In genomic region chr5:67579725-67580633, GRCm38 (mm10) we compare ENCODE assay signal across 8 mouse cellular contexts. TPM values are rescaled to one million over a fixed set of nuclear protein-coding genes. Genes with fewer than 3 reads are reported as not detected.
DNase-seq lines count a peak whose midpoint lies in the region; ATAC-seq and TF ChIP-seq lines count a peak whose summit lies in the region.

No protein-coding gene starts in this region.

- peak; percentile 13 for DNase-seq in gastrocnemius, adult 18-20 months (ENCODE audit: low spot score)
- no peak for DNase-seq in gastrocnemius, postnatal 36 days
- peak in 1 of 3 experiments; percentile 0 for DNase-seq in liver, embryonic 14.5 days (ENCODE audit: low read depth in 3 of 3, low spot score in 3 of 3)
- DNase-seq in liver, embryonic 11.5 days (ENCODE audit: low spot score), result no peak
- peak; percentile 22 for DNase-seq in ES-E14 (ENCODE audit: low read depth, low spot score)
- DNase-seq in lung, postnatal 36 days, result peak; percentile 27
- no peak for DNase-seq in urinary bladder, postnatal 25 days (ENCODE audit: low spot score)
- DNase-seq in gastrocnemius, adult 8-10 months (ENCODE audit: low spot score in 2 of 2), result no peak

- H3K4me3 ChIP-seq in liver, embryonic 14.5 days (ENCODE audit: insufficient read depth in 1 of 2, low read depth in 2 of 2, low read length in 2 of 2), result no peak overlapping the region
- no peak overlapping the region for H3K4me3 ChIP-seq in liver, embryonic 11.5 days (ENCODE audit: low read depth, low read length)
- no peak overlapping the region for H3K4me3 ChIP-seq in ES-E14 (ENCODE audit: insufficient read depth in 1 of 2, low read depth in 1 of 2, low read length in 2 of 2, poor library complexity in 1 of 2, severe bottlenecking in 1 of 2)

- H3K9me3 ChIP-seq in liver, embryonic 14.5 days (ENCODE audit: control insufficient read depth, low read length), result no peaks in the 10 kb centered on the region
- H3K9me3 ChIP-seq in liver, embryonic 11.5 days (ENCODE audit: control insufficient read depth, low read length), result no peaks in the 10 kb centered on the region
- H3K9me3 ChIP-seq in ES-E14 (ENCODE audit: control insufficient read depth, insufficient read depth, low read depth, low read length), result no peaks in the 10 kb centered on the region

- ATAC-seq in liver, embryonic 14.5 days (ENCODE audit: insufficient read depth), result no peak
- ATAC-seq in liver, embryonic 11.5 days (replicated peaks; ENCODE audit: low FRiP score), result no peak

- H3K36me3 ChIP-seq in liver, embryonic 14.5 days (replicated peaks; ENCODE audit: control insufficient read depth, insufficient read depth, low read depth), result no peaks in the 10 kb centered on the region
- H3K36me3 ChIP-seq in liver, embryonic 11.5 days (ENCODE audit: control insufficient read depth, insufficient read depth, low read length), result no peaks in the 10 kb centered on the region
- no peaks in the 10 kb centered on the region for H3K36me3 ChIP-seq in ES-E14 (ENCODE audit: control insufficient read depth, insufficient read depth, low read length, poor library complexity, severe bottlenecking)

- WGBS in liver, embryonic 14.5 days (ENCODE audit: insufficient replicate concordance), result 36% methylated on average over 6 of the region's 6 CpGs
- 43% methylated on average over 6 of the region's 6 CpGs for WGBS in liver, embryonic 11.5 days

- H3K27ac ChIP-seq in liver, embryonic 14.5 days, result no peak overlapping the region
- H3K27ac ChIP-seq in liver, embryonic 11.5 days (ENCODE audit: low read depth, low read length), result no peak overlapping the region
- no peak overlapping the region for H3K27ac ChIP-seq in ES-E14 (ENCODE audit: insufficient read depth, low read depth, low read length, poor library complexity, severe bottlenecking)

- no peak overlapping the region for H3K4me2 ChIP-seq in liver, embryonic 14.5 days (ENCODE audit: low read depth)
- H3K4me2 ChIP-seq in liver, embryonic 11.5 days, result no peak overlapping the region

- no peaks in the 10 kb centered on the region for H3K27me3 ChIP-seq in liver, embryonic 14.5 days (ENCODE audit: control insufficient read depth, insufficient read depth, low read length)
- H3K27me3 ChIP-seq in liver, embryonic 11.5 days (replicated peaks; ENCODE audit: control insufficient read depth, insufficient read depth, low read length), result no peaks in the 10 kb centered on the region

- peak; percentile 10; the same call in 1 of the 2 replicates for TF ChIP-seq CTCF in liver, embryonic 14.5 days (IDR thresholded peaks at IDR 0.05; ENCODE audit: low read depth)

- in situ Hi-C loops in ES-E14 (cut with MboI; ENCODE audit: low sequenced_read_pairs in 2 of 2, unreplicated experiment in 2 of 2), result no loop called here

- TF ChIP-seq EP300 in liver, embryonic 14.5 days (IDR thresholded peaks at IDR 0.05; ENCODE audit: low read depth), result no peak

- intact Hi-C loops in gastrocnemius, postnatal 36 days (cut with DNase I), result no loop called here

- no peaks in the 10 kb centered on the region for H3K4me1 ChIP-seq in liver, embryonic 14.5 days (replicated peaks; ENCODE audit: control insufficient read depth in 2 of 2, insufficient read depth in 2 of 2, low read length in 1 of 2)
- no peaks in the 10 kb centered on the region for H3K4me1 ChIP-seq in liver, embryonic 11.5 days (replicated peaks; ENCODE audit: control insufficient read depth, insufficient read depth, low read length)
- no peaks in the 10 kb centered on the region for H3K4me1 ChIP-seq in ES-E14 (ENCODE audit: control insufficient read depth in 2 of 2, insufficient read depth in 2 of 2, low read length in 2 of 2, poor library complexity in 1 of 2)

- no peak overlapping the region for H3K9ac ChIP-seq in liver, embryonic 14.5 days (replicated peaks)
- H3K9ac ChIP-seq in liver, embryonic 11.5 days (ENCODE audit: low read depth, low read length), result no peak overlapping the region
- H3K9ac ChIP-seq in ES-E14 (ENCODE audit: insufficient read depth, low read depth, low read length, poor library complexity, severe bottlenecking), result no peak overlapping the region

TF ChIP-seq in ES-E14, 5 proteins besides CTCF, POLR2A, EP300 and RAD21:
- TF ChIP-seq CHD2 (IDR thresholded peaks at IDR 0.05; ENCODE audit: low read depth, low read length) (no peak), ZC3H11A (IDR thresholded peaks at IDR 0.05; ENCODE audit: borderline replicate concordance, low read depth, low read length) (no peak), HCFC1 (IDR thresholded peaks at IDR 0.05; ENCODE audit: borderline replicate concordance, insufficient read depth, low read length) (no peak), MAFK (IDR thresholded peaks at IDR 0.05; ENCODE audit: insufficient read depth, low read depth, low read length) (no peak), ZNF384 (IDR thresholded peaks at IDR 0.05; ENCODE audit: low read depth, low read length) (no peak)

RNA-seq across cellular contexts. Expression of gene Shisa3, which starts 27.7 kb away (rescaled TPM):
- total RNA-seq in gastrocnemius, adult 18-20 months (2021), result 1 to 10 TPM; 1.3 to 2.7 TPM
- total RNA-seq in gastrocnemius, postnatal 36 days (2021), result 1 to 10 TPM; 1.2 to 2.0 TPM
- polyA plus RNA-seq in liver, embryonic 14.5 days (2012; rRNA removed), result 0.55 and 0.68 TPM in 2 replicates
- polyA plus RNA-seq in liver, embryonic 14.5 days (2014; fragmentation: Nextera tagmentation; extraction: Ambion mirVana), result 0.55 and 0.64 TPM in 2 replicates
- 20.8 and 22.1 TPM in 2 replicates for polyA plus RNA-seq in liver, embryonic 11.5 days (2014; fragmentation: Nextera tagmentation; extraction: Ambion mirVana)
- 0.58 and 0.76 TPM in 2 replicates for total RNA-seq in ES-E14 (2012; rRNA removed)
- 1 to 10 TPM; 1.1 to 2.1 (median 1.7) TPM for total RNA-seq in gastrocnemius, adult 8-10 months (2022)

Comparison
In these comparisons a context has a peak if more than half of its experiments do, and no peak if none do; other contexts are left out.
1. DNase-seq: peak in gastrocnemius, adult 18-20 months (single experiment), ES-E14 (single experiment) and lung, postnatal 36 days (single experiment); none in gastrocnemius, postnatal 36 days (0 of 2), liver, embryonic 11.5 days (single experiment), urinary bladder, postnatal 25 days (single experiment) and gastrocnemius, adult 8-10 months (0 of 2).